Mouse (Mus musculus) adrenal gland, adult 10 weeks (tissue): ENCODE data around the gene Lrrc27. TPM values are rescaled to one million over a fixed set of nuclear protein-coding genes. Genes with fewer than 3 reads are reported as not detected.

Experiments
- polyA plus RNA-seq: library from polyadenylated mRNA; stranded (reverse); fragments of 350-450 nt; fragmentation: Illumina TruSeq; extraction: RNeasy Lipid Tissue Mini Kit (QIAGEN cat#74804); gene quantifications from one replicate; pipeline ENCODE4 v1.2.3, GENCODE M21; 2014; ENCODE audit warnings: low read depth, low replicate concordance

Lrrc27 gene
- 6.5 TPM for polyA plus RNA-seq

GRCm38 (mm10) chr7:139212754-139213745 is at the start of gene Lrrc27, which contains the start of gene Stk32c:
Gene Lrrc27 (plus strand): TSS chr7:139212988.
Gene Stk32c (minus strand): TSS chr7:139213307.

GRCm38 (mm10) chr7:139247881-139248614 is 35.3 kb downstream of the Lrrc27 start, which contains the start of gene Pwwp2b:
Gene Pwwp2b (plus strand): TSS chr7:139248482.

Other genes with a start within 250 kb of the Lrrc27 start
- gene Dpysl4, start 127.0 kb upstream of the Lrrc27 start, polyA plus RNA-seq: not detected
- gene Stk32c, start 319 bp downstream of the Lrrc27 start, polyA plus RNA-seq: not detected
- gene Pwwp2b, start 35.5 kb downstream of the Lrrc27 start, polyA plus RNA-seq: 1.9 TPM
- 63.1 TPM for gene Inpp5a, start 176.1 kb downstream of the Lrrc27 start, polyA plus RNA-seq